Mouse (Mus musculus) heart, embryonic 16.5 days (tissue): ENCODE measurements at regions not wholly inside any gene's neighbourhood (a gene's known extent, or its start where the extent isn't known, plus 50 kb on each side); places are given as distances from the start of the nearest gene placed in this dataset.

Experiments used
- ATAC-seq: fragments of 200-750 bp; cut with Nextera tagmentation; replicated peaks from 2 replicates; pipeline ENCODE4 v1.8.0; 2017; ENCODE audit warnings: moderate number of reproducible peaks; ENCODE audit not compliant: insufficient read depth, low FRiP score; ENCODE audit errors: extremely low read depth
- H3K27ac ChIP-seq: fragments of 300-500 bp; sonication (generic); 2 replicates; pipeline ENCODE4 v1.5.1; 2014; ENCODE audit warnings: mild to moderate bottlenecking, low read length, control low read depth, moderate library complexity
- H3K27me3 ChIP-seq: fragments of 300-500 bp; sonication (generic); 2 replicates; pipeline ENCODE4 v1.6.1; 2014; ENCODE audit warnings: low read length, mixed read lengths; ENCODE audit not compliant: control insufficient read depth, insufficient read depth
- H3K36me3 ChIP-seq: fragments of 300-500 bp; sonication (generic); 2 replicates; pipeline ENCODE4 v1.6.1; 2014; ENCODE audit not compliant: control insufficient read depth, insufficient read depth
- H3K4me1 ChIP-seq: fragments of 300-500 bp; sonication (generic); 2 replicates; pipeline ENCODE4 v1.6.1; 2014; ENCODE audit warnings: low read length, mixed read lengths; ENCODE audit not compliant: control insufficient read depth, insufficient read depth
- H3K4me2 ChIP-seq: fragments of 300-500 bp; sonication (generic); 2 replicates; pipeline ENCODE4 v1.6.1; 2014; ENCODE audit warnings: low read depth, mild to moderate bottlenecking, control low read depth, low read length
- H3K4me3 ChIP-seq: fragments of 300-500 bp; sonication (generic); 2 replicates; pipeline ENCODE4 v1.5.1; 2014; ENCODE audit warnings: mild to moderate bottlenecking, control low read depth, low read length
- H3K9ac ChIP-seq: fragments of 300-500 bp; sonication (generic); 2 replicates; pipeline ENCODE4 v1.6.1; 2014; ENCODE audit warnings: low read length, control low read depth
- H3K9me3 ChIP-seq: fragments of 300-500 bp; sonication (generic); replicated peaks from 2 replicates; pipeline ENCODE4 v1.6.1; 2016; ENCODE audit warnings: low read length; ENCODE audit not compliant: control insufficient read depth
- WGBS: fragments of 180-500 bp; shearing (Covaris S2); extraction: QIAGEN DNeasy Blood & Tissue Kit; methylation state at CpG from one replicate; pipeline ENCODE4 v1.1.7; 2014; 5-methylcytosine and 5-hydroxymethylcytosine counted together

- H3K36me3 ChIP-seq = no peaks in the 10 kb centered on the region
- no peak overlapping the region for H3K4me3 ChIP-seq
- H3K4me1 ChIP-seq = no peaks in the 10 kb centered on the region
- no peak overlapping the region for H3K27ac ChIP-seq
- H3K27me3 ChIP-seq = no peaks in the 10 kb centered on the region; the same call in 1 of the 2 replicates
- H3K9me3 ChIP-seq = no peaks in the 10 kb centered on the region
- WGBS = 40% methylated on average over 4 of the region's 4 CpGs
- H3K4me2 ChIP-seq = no peak overlapping the region
- no peak for ATAC-seq
- H3K9ac ChIP-seq = no peak overlapping the region
These were observed 186.1 kb downstream of the Med10 start for GRCm38 (mm10) chr13:69988319-69988718.

GRCm38 (mm10) chr13:69991253-69991891, 189.2 kb downstream of the Med10 start:
- H3K4me3 ChIP-seq = no peak overlapping the region
- H3K27me3 ChIP-seq = no peaks in the 10 kb centered on the region; the same call in 1 of the 2 replicates
- no peaks in the 10 kb centered on the region for H3K9me3 ChIP-seq
- no peak for ATAC-seq
- 33% methylated on average over 11 of the region's 11 CpGs for WGBS
- H3K4me2 ChIP-seq = no peak overlapping the region
- H3K27ac ChIP-seq = no peak overlapping the region
- no peaks in the 10 kb centered on the region for H3K4me1 ChIP-seq
- H3K9ac ChIP-seq = no peak overlapping the region
- no peaks in the 10 kb centered on the region for H3K36me3 ChIP-seq

- no peaks in the 10 kb centered on the region for H3K36me3 ChIP-seq
- no peaks in the 10 kb centered on the region for H3K9me3 ChIP-seq
- no peak overlapping the region for H3K9ac ChIP-seq
- no peak overlapping the region for H3K27ac ChIP-seq
- no peak overlapping the region for H3K4me3 ChIP-seq
- ATAC-seq = no peak
- no peaks in the 10 kb centered on the region; the same call in 1 of the 2 replicates for H3K27me3 ChIP-seq
- no peaks in the 10 kb centered on the region for H3K4me1 ChIP-seq
- no peak overlapping the region for H3K4me2 ChIP-seq
- WGBS = 54% methylated on average over 14 of the region's 14 CpGs
These were observed 189.7 kb downstream of the Med10 start for GRCm38 (mm10) chr13:69991892-69992261.

- Histone ChIP-seq H3K4me2 (no peak overlapping the region), H3K4me1 (no peaks in the 10 kb centered on the region), H3K36me3 (no peaks in the 10 kb centered on the region), H3K9ac (no peak overlapping the region), H3K27ac (no peak overlapping the region), H3K9me3 (no peaks in the 10 kb centered on the region), H3K4me3 (no peak overlapping the region), H3K27me3 (no peaks in the 10 kb centered on the region)
- no peak for ATAC-seq
- 82% methylated on average over 15 of the region's 15 CpGs for WGBS
These were observed 201.4 kb downstream of the Med10 start for GRCm38 (mm10) chr13:70003591-70003990.

- 45% methylated on average over 3 of the region's 3 CpGs for WGBS
- Histone ChIP-seq H3K36me3 (no peaks in the 10 kb centered on the region), H3K9me3 (no peaks in the 10 kb centered on the region), H3K27me3 (no peaks in the 10 kb centered on the region), H3K4me1 (no peaks in the 10 kb centered on the region), H3K4me3 (no peak overlapping the region), H3K27ac (no peak overlapping the region), H3K9ac (no peak overlapping the region), H3K4me2 (no peak overlapping the region)
- no peak for ATAC-seq
These were observed 209.9 kb downstream of the Med10 start for GRCm38 (mm10) chr13:70012123-70012522.

GRCm38 (mm10) chr13:70015183-70015582, 213.0 kb downstream of the Med10 start:
- H3K9me3 ChIP-seq = no peaks in the 10 kb centered on the region
- 56% methylated on average over 4 of the region's 4 CpGs for WGBS
- no peak overlapping the region for H3K9ac ChIP-seq
- ATAC-seq = no peak
- no peaks in the 10 kb centered on the region for H3K27me3 ChIP-seq
- H3K4me1 ChIP-seq = no peaks in the 10 kb centered on the region
- no peaks in the 10 kb centered on the region for H3K36me3 ChIP-seq
- H3K4me3 ChIP-seq = no peak overlapping the region
- H3K27ac ChIP-seq = no peak overlapping the region
- no peak overlapping the region for H3K4me2 ChIP-seq

GRCm38 (mm10) chr13:70017535-70017934, 215.3 kb downstream of the Med10 start:
- no peak overlapping the region for H3K9ac ChIP-seq
- H3K4me2 ChIP-seq = no peak overlapping the region
- H3K4me1 ChIP-seq = no peaks in the 10 kb centered on the region
- H3K36me3 ChIP-seq = no peaks in the 10 kb centered on the region
- H3K27ac ChIP-seq = no peak overlapping the region
- H3K9me3 ChIP-seq = no peaks in the 10 kb centered on the region
- 64% methylated on average over 5 of the region's 5 CpGs for WGBS
- no peak overlapping the region for H3K4me3 ChIP-seq
- no peak for ATAC-seq
- H3K27me3 ChIP-seq = no peaks in the 10 kb centered on the region

- H3K4me1 ChIP-seq = no peaks in the 10 kb centered on the region
- no peaks in the 10 kb centered on the region for H3K27me3 ChIP-seq
- no peak overlapping the region for H3K9ac ChIP-seq
- no peaks in the 10 kb centered on the region for H3K9me3 ChIP-seq
- H3K36me3 ChIP-seq = no peaks in the 10 kb centered on the region
- ATAC-seq = no peak
- 34% methylated on average over 7 of the region's 7 CpGs for WGBS
- H3K27ac ChIP-seq = no peak overlapping the region
- H3K4me2 ChIP-seq = no peak overlapping the region
- no peak overlapping the region for H3K4me3 ChIP-seq
These were observed 218.0 kb downstream of the Med10 start for GRCm38 (mm10) chr13:70019999-70020838.

GRCm38 (mm10) chr13:70033249-70033648, 231.1 kb downstream of the Med10 start:
- 77% methylated on average over 6 of the region's 6 CpGs for WGBS

More at GRCm38 (mm10) chr13:70033249-70033648, 231.1 kb downstream of the Med10 start:
- H3K27me3 ChIP-seq = no peaks in the 10 kb centered on the region
- no peak for ATAC-seq
- no peaks in the 10 kb centered on the region for H3K36me3 ChIP-seq
- no peak overlapping the region for H3K4me2 ChIP-seq
- no peaks in the 10 kb centered on the region for H3K4me1 ChIP-seq
- H3K9me3 ChIP-seq = no peaks in the 10 kb centered on the region
- no peak overlapping the region for H3K9ac ChIP-seq
- H3K27ac ChIP-seq = no peak overlapping the region
- no peak overlapping the region for H3K4me3 ChIP-seq
